Mouse (Mus musculus) effector memory CD4-positive, alpha-beta T cell, adult 5 months (primary cell): ENCODE measurements around the gene P2rx4. TPM values are rescaled to one million over a fixed set of nuclear protein-coding genes. Genes with fewer than 3 reads are reported as not detected.

ENCODE experiments used
- polyA plus RNA-seq: library from polyadenylated mRNA; unstranded; fragments of 100-300 nt; shearing (Covaris generic); gene quantifications from one replicate; pipeline ENCODE4 v1.2.1, GENCODE M21; 2017

Gene P2rx4
- 61.3 TPM for polyA plus RNA-seq

DNA sequence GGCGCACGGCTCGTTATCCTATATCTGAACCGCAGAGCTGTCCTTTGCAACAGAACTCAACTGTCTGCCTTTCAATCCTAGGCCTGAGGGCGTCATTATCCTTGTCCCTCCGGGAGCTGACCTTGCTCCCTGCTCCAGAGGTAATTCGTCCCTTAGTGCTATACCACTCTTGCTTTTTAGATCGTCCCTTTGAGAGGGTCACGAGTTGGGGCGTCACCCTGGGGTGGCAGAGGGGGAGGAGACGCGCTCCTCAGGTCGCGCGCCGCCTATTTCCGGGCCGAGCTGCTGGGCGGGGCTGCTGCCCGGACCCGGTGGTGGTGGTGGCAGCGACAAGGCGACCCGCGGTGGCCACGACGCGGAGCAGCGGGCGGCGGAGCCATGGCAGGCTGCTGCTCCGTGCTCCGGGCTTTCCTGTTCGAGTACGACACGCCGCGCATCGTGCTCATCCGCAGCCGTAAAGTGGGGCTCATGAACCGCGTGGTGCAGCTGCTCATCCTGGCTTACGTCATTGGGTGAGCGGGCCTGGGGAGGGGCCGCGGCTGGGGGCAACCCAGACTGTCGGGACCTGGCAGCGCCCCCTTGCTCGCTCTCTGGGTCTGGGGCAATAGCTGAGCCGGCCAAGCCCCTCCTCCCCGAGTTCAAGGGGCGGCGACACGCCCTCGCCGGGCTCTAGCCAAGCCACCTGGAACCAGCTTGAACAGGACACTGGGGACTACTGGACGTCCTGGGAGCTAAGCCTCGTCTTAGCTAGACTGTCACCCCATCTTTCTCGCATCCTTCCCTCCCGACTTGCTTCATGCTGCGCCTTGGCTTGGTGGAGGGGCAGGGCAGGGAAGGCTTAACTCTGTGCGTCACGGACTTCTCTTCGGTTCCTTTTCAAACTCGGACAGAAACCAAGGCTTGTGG is at the start of gene P2rx4:
Gene P2rx4 (plus strand): TSS at position 269 of the 906 bp plus-strand sequence.

Other genes with a start within 250 kb of the P2rx4 start
- gene Atp2a2, start 205.3 kb upstream of the P2rx4 start, polyA plus RNA-seq: 88.9 TPM
- 4.1 TPM for gene Ift81, start 93.0 kb upstream of the P2rx4 start, polyA plus RNA-seq
- 45.1 TPM for gene P2rx7, start 63.6 kb upstream of the P2rx4 start, polyA plus RNA-seq
- 16.3 TPM for gene Camkk2, start 71.9 kb downstream of the P2rx4 start, polyA plus RNA-seq
- gene Anapc5, start 113.8 kb downstream of the P2rx4 start, polyA plus RNA-seq: 225 TPM
- gene Rnf34, start 142.5 kb downstream of the P2rx4 start, polyA plus RNA-seq: 25.8 TPM